In genomic region chr4:98049584-98049983, GRCm38 (mm10) we compare ENCODE assay signal across 16 mouse cellular contexts.
DNase-seq lines count a peak whose midpoint lies in the region; ATAC-seq and TF ChIP-seq lines count a peak whose summit lies in the region.
"Had no signal": no experiment of that assay in that cellular context is flagged by ENCODE, and none has a peak within 500 bp of the region (broad histone marks: within the 10 kb centered on the region; RNA-seq: fewer than 3 reads in every experiment).

No protein-coding gene starts in this region.

- no peak overlapping the region for H3K4me3 ChIP-seq in kidney, adult 2 months (ENCODE audit: insufficient read depth, low read depth, low read length)
- H3K4me3 ChIP-seq in limb, embryonic 12.5 days (replicated peaks): no peak overlapping the region
- H3K4me3 ChIP-seq in left cerebral cortex, adult 2 months: no peak overlapping the region
- H3K4me3 ChIP-seq: embryonic facial prominence, embryonic 12.5 days; lung, embryonic 15.5 days; megakaryocyte, embryonic 14.5 days had no signal

- H3K9me3 ChIP-seq in limb, embryonic 12.5 days: no peaks in the 10 kb centered on the region
- H3K9me3 ChIP-seq: embryonic facial prominence, embryonic 12.5 days; lung, embryonic 15.5 days had no signal

- peak; percentile 54 for ATAC-seq in limb, embryonic 12.5 days (ENCODE audit: insufficient number of reproducible peaks, insufficient read depth, low FRiP score, low TSS enrichment, low read depth)
- ATAC-seq: activated CD4-positive, CD25-positive, alpha-beta regulatory T cell, adult 4 months; CD4-positive, CD25-positive, alpha-beta regulatory T cell, adult 4 months; inflammation-experienced regulatory T-cells, adult 6 months had no signal

- intact Hi-C loops in heart, postnatal 36 days (cut with DNase I): loop anchor here (2.0 kb wide), 1 partner anchor 57 kb away; no protein-coding TSS in a partner anchor
- intact Hi-C loops in left cerebral cortex, adult 2 months (cut with DNase I): no loop called here

- TF ChIP-seq CTCF in kidney, adult 2 months (conservative IDR thresholded peaks at IDR 0.05; ENCODE audit: insufficient read depth, insufficient read length, low read depth, low read length): no peak
- no peak for TF ChIP-seq CTCF in left cerebral cortex, adult 2 months (IDR thresholded peaks at IDR 0.05)

- H3K9ac ChIP-seq in limb, embryonic 12.5 days (replicated peaks): no peak overlapping the region
- H3K9ac ChIP-seq: embryonic facial prominence, embryonic 12.5 days; lung, embryonic 15.5 days had no signal

- TF ChIP-seq POLR2A in kidney, adult 2 months (IDR thresholded peaks at IDR 0.05; ENCODE audit: low read depth, low read length): no peak

- peak overlapping the region; percentile 13; the same call in 1 of the 2 replicates for H3K4me2 ChIP-seq in limb, embryonic 12.5 days
- H3K4me2 ChIP-seq: embryonic facial prominence, embryonic 12.5 days; lung, embryonic 15.5 days had no signal

- H3K36me3 ChIP-seq in kidney, adult 2 months (ENCODE audit: control insufficient read depth, insufficient read depth, low read length): no peaks in the 10 kb centered on the region; the same call in 1 of the 2 replicates
- peaks cover 41% of the 10 kb centered on the region for H3K36me3 ChIP-seq in limb, embryonic 12.5 days
- H3K36me3 ChIP-seq: embryonic facial prominence, embryonic 12.5 days had no signal

- DNase-seq in kidney, adult 2 months: peak; percentile 17
- no peak for DNase-seq in kidney, adult 8-10 months
- DNase-seq in heart, adult 9 months (ENCODE audit: low spot score in 2 of 2): peak; percentile 50 to 73
- peak; percentile 36 to 39 for DNase-seq in heart, postnatal 36 days
- no peak for DNase-seq in thymus, postnatal 25 days
- no peak for DNase-seq in left cerebral cortex, adult 2 months (ENCODE audit: extremely low spot score in 1 of 2, low spot score in 2 of 2)
- DNase-seq: cerebellum, postnatal 14 days; liver; thymus, adult 18-20 months had no signal

- H3K4me1 ChIP-seq in kidney, adult 2 months (ENCODE audit: control insufficient read depth, insufficient read depth, low read length): no peaks in the 10 kb centered on the region
- H3K4me1 ChIP-seq in limb, embryonic 12.5 days (replicated peaks): peaks cover 24% of the 10 kb centered on the region
- H3K4me1 ChIP-seq: megakaryocyte, embryonic 14.5 days had no signal

- H3K27me3 ChIP-seq in kidney, adult 2 months (replicated peaks; ENCODE audit: control insufficient read depth, insufficient read depth, low read length): no peaks in the 10 kb centered on the region
- H3K27me3 ChIP-seq in limb, embryonic 12.5 days: no peaks in the 10 kb centered on the region
- H3K27me3 ChIP-seq: embryonic facial prominence, embryonic 12.5 days; lung, embryonic 15.5 days had no signal

- H3K27ac ChIP-seq in kidney, adult 2 months (ENCODE audit: insufficient read depth, low read depth, low read length): no peak overlapping the region
- peak overlapping the region; percentile 54 for H3K27ac ChIP-seq in limb, embryonic 12.5 days
- H3K27ac ChIP-seq in left cerebral cortex, adult 2 months: no peak overlapping the region
- H3K27ac ChIP-seq: embryonic facial prominence, embryonic 12.5 days; lung, embryonic 15.5 days had no signal

- WGBS in kidney, adult 2 months: 47% methylated on average over 7 of the region's 7 CpGs
- WGBS in limb, embryonic 12.5 days: 9% methylated on average over 7 of the region's 7 CpGs

Comparison
In these comparisons a context has a peak if more than half of its experiments do, and no peak if none do; other contexts are left out.
1. DNase-seq: peak in kidney, adult 2 months (single experiment), heart, adult 9 months (2 of 2) and heart, postnatal 36 days (2 of 2); none in kidney, adult 8-10 months (0 of 2), thymus, postnatal 25 days (single experiment) and left cerebral cortex, adult 2 months (0 of 2).